Mouse (Mus musculus): Measurements from ENCODE around the gene Lrrc8e.
"Not testable (repeated sequence)": the region's sequence is repeated elsewhere in the genome, so short reads cannot be mapped to it uniquely, and the experiment has no call there.

Gene Lrrc8e

GRCm38 (mm10) chr8:4219617-4220016 is 7.0 kb upstream of the Lrrc8e start:
- no peak for DNase-seq (ENCODE audit: low read depth, low spot score)

GRCm38 (mm10) chr8:4222059-4222458 is 4.6 kb upstream of the Lrrc8e start:
- no peak for DNase-seq (ENCODE audit: low read depth, low spot score)

GRCm38 (mm10) chr8:4226323-4226722 is 304 bp upstream of the Lrrc8e start:
- DNase-seq (ENCODE audit: low read depth, low spot score): no peak

- no peak for DNase-seq (ENCODE audit: low read depth, low spot score)
Measured at GRCm38 (mm10) chr8:4227919-4228318, 1.3 kb downstream of the Lrrc8e start.

- no peak for DNase-seq (ENCODE audit: low read depth, low spot score)
Measured at GRCm38 (mm10) chr8:4229784-4230183, 3.2 kb downstream of the Lrrc8e start.

GRCm38 (mm10) chr8:4230612-4231351 is 4.2 kb downstream of the Lrrc8e start:
- DNase-seq (ENCODE audit: low read depth, low spot score): no peak

GRCm38 (mm10) chr8:4237814-4238433 is 11.3 kb downstream of the Lrrc8e start:
- DNase-seq (ENCODE audit: low read depth, low spot score): no peak

GRCm38 (mm10) chr8:4238434-4239192 is 12.0 kb downstream of the Lrrc8e start, which contains the start of the genes Map2k7 and Gm49320:
Map2k7 (plus strand) TSS chr8:4238740.
Gm49320 (plus strand) TSS chr8:4238865.
- peak; percentile 98 for DNase-seq (ENCODE audit: low read depth, low spot score)

- no peak for DNase-seq (ENCODE audit: low read depth, low spot score)
Measured at GRCm38 (mm10) chr8:4239193-4239890, 12.7 kb downstream of the Lrrc8e start.

- DNase-seq (ENCODE audit: low read depth, low spot score): no peak
Measured at GRCm38 (mm10) chr8:4245061-4245460, 18.4 kb downstream of the Lrrc8e start.

- DNase-seq (ENCODE audit: low read depth, low spot score): no peak
Measured at GRCm38 (mm10) chr8:4245737-4246136, 19.1 kb downstream of the Lrrc8e start.

GRCm38 (mm10) chr8:4247241-4247640 is 20.6 kb downstream of the Lrrc8e start:
- DNase-seq (ENCODE audit: low read depth, low spot score): no peak

- DNase-seq (ENCODE audit: low read depth, low spot score): no peak
Measured at GRCm38 (mm10) chr8:4247951-4248540, 21.4 kb downstream of the Lrrc8e start, which contains the start of gene Tgfbr3l. Tgfbr3l (plus strand) TSS chr8:4248214.

- DNase-seq (ENCODE audit: low read depth, low spot score): no peak
Measured at GRCm38 (mm10) chr8:4249213-4249612, 22.6 kb downstream of the Lrrc8e start.

GRCm38 (mm10) chr8:4250306-4250970 is 23.8 kb downstream of the Lrrc8e start:
- no peak for DNase-seq (ENCODE audit: low read depth, low spot score)

- DNase-seq (ENCODE audit: low read depth, low spot score): no peak
Measured at GRCm38 (mm10) chr8:4252116-4252760, 25.6 kb downstream of the Lrrc8e start.

GRCm38 (mm10) chr8:4252934-4253841 is 26.6 kb downstream of the Lrrc8e start, which contains the start of gene Snapc2:
Snapc2 (plus strand) TSS chr8:4253080.
- DNase-seq (ENCODE audit: low read depth, low spot score): peak; percentile 87

- no peak for DNase-seq (ENCODE audit: low read depth, low spot score)
Measured at GRCm38 (mm10) chr8:4254001-4254400, 27.4 kb downstream of the Lrrc8e start.

- DNase-seq (ENCODE audit: low read depth, low spot score): not testable (repeated sequence)
Measured at GRCm38 (mm10) chr8:4255471-4255870, 28.8 kb downstream of the Lrrc8e start.

Data from retina, adult 2 months (tissue).